Mouse (Mus musculus) heart, embryonic 10.5 days (tissue): ENCODE measurements around the gene Ddx19a. TPM values are rescaled to one million over a fixed set of nuclear protein-coding genes. Genes with fewer than 3 reads are reported as not detected.

Experiments used
- microRNA-seq: library from miRNA; unstranded; fragments of <30 nt; microRNA quantifications from one replicate; pipeline ENCODE4, GENCODE M21; 2017
- polyA plus RNA-seq: library from polyadenylated mRNA; unstranded; fragments of >200 nt; fragmentation: Nextera tagmentation; extraction: Ambion mirVana; gene quantifications from 2 replicates; pipeline ENCODE4 v1.2.1, GENCODE M21; 2016

Gene Ddx19a
- polyA plus RNA-seq, 1 experiment from 2014 or later: 23.5 TPM

Small RNA genes lying within 50 kb of the gene (microRNA-seq; reads per million reads assigned to microRNA genes)
- gene Gm24103 (not detected), gene Mir3473d (not detected)

Other genes starting within 250 kb of the Ddx19a start
- 0.33 TPM in 1 of 2 replicates, not detected in the other for gene Il34, start 191.9 kb downstream of the Ddx19a start, polyA plus RNA-seq
- 70.0 and 74.6 TPM in 2 replicates for gene Cog4, start 151.2 kb downstream of the Ddx19a start, polyA plus RNA-seq
- gene Sf3b3, start 151.0 kb downstream of the Ddx19a start, polyA plus RNA-seq: 137 and 148 TPM in 2 replicates
- gene Fuk, start 95.3 kb downstream of the Ddx19a start, polyA plus RNA-seq: 10.4 and 11.2 TPM in 2 replicates
- gene St3gal2, start 77.9 kb downstream of the Ddx19a start, polyA plus RNA-seq: 23.2 and 30.2 TPM in 2 replicates
- gene Ddx19b, start 34.0 kb upstream of the Ddx19a start, polyA plus RNA-seq: 6.9 and 7.7 TPM in 2 replicates
- gene Aars, start 35.3 kb upstream of the Ddx19a start, polyA plus RNA-seq: 62.9 and 72.4 TPM in 2 replicates
- 8.6 and 27.2 TPM in 2 replicates for gene Exosc6, start 58.5 kb upstream of the Ddx19a start, polyA plus RNA-seq
- gene Clec18a, start 94.6 kb upstream of the Ddx19a start, polyA plus RNA-seq: not detected in 2 replicates
- 8.1 and 15.5 TPM in 2 replicates for gene Pdpr, start 96.8 kb upstream of the Ddx19a start, polyA plus RNA-seq